Mouse (Mus musculus) cerebellum, adult 2 months (tissue): ENCODE data around the gene Vps52. TPM values are rescaled to one million over a fixed set of nuclear protein-coding genes. Genes with fewer than 3 reads are reported as not detected.

Source experiments
- DNase-seq, 2 experiments: peaks; one replicate each; pipeline ENCODE4 v3.0.0; 2021
- H3K27ac ChIP-seq: fragments of 200-500 bp; 2 replicates; pipeline ENCODE4 v1.5.1; 2012; ENCODE audit warnings: low read length, control low read depth, inconsistent platforms; ENCODE audit not compliant: insufficient read depth
- H3K27me3 ChIP-seq: fragments of 200-500 bp; 2 replicates; pipeline ENCODE4 v1.6.1; 2012; ENCODE audit warnings: inconsistent platforms, mild to moderate bottlenecking, low read length, moderate library complexity; ENCODE audit not compliant: control insufficient read depth, insufficient read depth
- H3K4me1 ChIP-seq: fragments of 200-500 bp; 2 replicates; pipeline ENCODE4 v1.6.1; 2011; ENCODE audit warnings: low read length; ENCODE audit not compliant: control insufficient read depth, insufficient read depth
- H3K4me3 ChIP-seq: fragments of 200-500 bp; replicated peaks from 2 replicates; pipeline ENCODE3; 2011; ENCODE audit warnings: mild to moderate bottlenecking, low read depth, low read length, control low read depth; ENCODE audit not compliant: insufficient read depth
- CTCF ChIP-seq: fragments of 200-500 bp; IDR thresholded peaks from 2 replicates; pipeline ENCODE4 v1.5.1; 2011; ENCODE audit warnings: low read depth, mild to moderate bottlenecking, control low read depth, low read length, moderate library complexity, borderline replicate concordance; ENCODE audit not compliant: insufficient read depth
- POLR2A ChIP-seq: fragments of 200-500 bp; IDR thresholded peaks from 2 replicates; pipeline ENCODE4 v1.6.1; 2011; ENCODE audit warnings: low read length, control low read depth, borderline replicate concordance; ENCODE audit not compliant: insufficient read depth
- WGBS: fragments of 180-500 bp; shearing (Covaris S2); methylation state at CpG from one replicate; pipeline ENCODE4 v1.1.7; 2018; 5-methylcytosine and 5-hydroxymethylcytosine counted together
- polyA plus RNA-seq: library from polyadenylated mRNA; depleted of rRNA; stranded (reverse); fragments of >200 nt; gene quantifications from 2 replicates; pipeline ENCODE4 v1.2.3, GENCODE M21; 2012

Gene Vps52
- polyA plus RNA-seq, 1 experiment: 73.5 TPM

GRCm38 (mm10) chr17:33911813-33912414 is 43.7 kb upstream of the Vps52 start:
- 84% methylated on average over 28 of the region's 28 CpGs for WGBS
- H3K4me3 ChIP-seq: no peak overlapping the region
- no peak overlapping the region for H3K27ac ChIP-seq
- DNase-seq: peak in 1 of 2 experiments; percentile 28
- no peak for TF ChIP-seq POLR2A
- TF ChIP-seq CTCF: no peak
- no peaks in the 10 kb centered on the region for H3K27me3 ChIP-seq
- peaks cover 2% of the 10 kb centered on the region for H3K4me1 ChIP-seq

DNA sequence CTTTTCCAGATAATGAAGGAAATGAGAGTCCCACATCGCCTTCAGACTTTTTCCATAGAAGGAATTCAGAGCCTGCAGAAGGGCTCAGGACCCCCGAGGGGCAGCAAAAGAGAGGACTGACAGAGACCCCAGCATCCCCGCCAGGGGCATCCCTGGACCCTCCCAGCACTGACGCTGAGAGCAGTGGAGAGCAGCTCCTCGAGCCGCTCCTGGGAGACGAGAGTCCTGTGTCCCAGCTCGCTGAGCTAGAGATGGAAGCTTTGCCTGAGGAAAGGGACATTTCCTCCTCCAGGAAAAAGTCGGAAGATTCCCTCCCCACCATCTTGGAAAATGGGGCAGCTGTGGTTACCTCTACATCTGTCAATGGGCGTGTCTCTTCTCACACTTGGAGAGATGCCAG is 42.3 kb upstream of the Vps52 start:
- Histone ChIP-seq H3K4me3 (no peak overlapping the region), H3K27me3 (no peaks in the 10 kb centered on the region), H3K27ac (no peak overlapping the region), H3K4me1 (peaks cover 7% of the 10 kb centered on the region)
- peak in 1 of 2 experiments; percentile 11 for DNase-seq
- WGBS: 75% methylated on average over 10 of the region's 10 CpGs
- TF ChIP-seq POLR2A (no peak), CTCF (no peak)

GRCm38 (mm10) chr17:33913905-33914304 is 41.7 kb upstream of the Vps52 start:
- H3K4me1 ChIP-seq: peaks cover 9% of the 10 kb centered on the region
- TF ChIP-seq POLR2A: no peak
- no peak for TF ChIP-seq CTCF
- H3K4me3 ChIP-seq: no peak overlapping the region
- H3K27me3 ChIP-seq: no peaks in the 10 kb centered on the region
- WGBS: 88% methylated on average over 8 of the region's 8 CpGs
- no peak overlapping the region for H3K27ac ChIP-seq
- DNase-seq: peak in 1 of 2 experiments; percentile 17

GRCm38 (mm10) chr17:33914969-33915391 is 40.6 kb upstream of the Vps52 start:
- no peak overlapping the region for H3K27ac ChIP-seq
- peak in 1 of 2 experiments; percentile 28 for DNase-seq
- 57% methylated on average over 13 of the region's 13 CpGs for WGBS
- TF ChIP-seq CTCF (no peak), POLR2A (no peak)
- H3K4me3 ChIP-seq: no peak overlapping the region
- H3K4me1 ChIP-seq: peaks cover 11% of the 10 kb centered on the region
- H3K27me3 ChIP-seq: no peaks in the 10 kb centered on the region

- Histone ChIP-seq H3K27ac (no peak within 1 kb of the TSS), H3K27me3 (no peaks in the 10 kb centered on the region), H3K4me3 (peak within 1 kb of the TSS; percentile 68), H3K4me1 (peaks cover 11% of the 10 kb centered on the region)
- DNase-seq: peak; percentile 98 to 99
- TF ChIP-seq CTCF (no peak), POLR2A (no peak)
- under 1% methylated on average over 34 of the region's 34 CpGs for WGBS
These were observed 39.9 kb upstream of the Vps52 start, which contains the start of the genes Tapbp and Zbtb22 for GRCm38 (mm10) chr17:33915671-33916250. Tapbp (plus strand) TSS chr17:33915899. Zbtb22 (plus strand) TSS chr17:33915904.

- Histone ChIP-seq H3K27me3 (no peaks in the 10 kb centered on the region), H3K27ac (no peak overlapping the region), H3K4me1 (peaks cover 11% of the 10 kb centered on the region), H3K4me3 (peak overlapping the region; percentile 68)
- peak in 1 of 2 experiments; percentile 57 for DNase-seq
- 1% methylated on average over 15 of the region's 20 CpGs for WGBS
- no peak for TF ChIP-seq CTCF
- TF ChIP-seq POLR2A: no peak
These were observed 39.3 kb upstream of the Vps52 start for GRCm38 (mm10) chr17:33916294-33916693.

DNA sequence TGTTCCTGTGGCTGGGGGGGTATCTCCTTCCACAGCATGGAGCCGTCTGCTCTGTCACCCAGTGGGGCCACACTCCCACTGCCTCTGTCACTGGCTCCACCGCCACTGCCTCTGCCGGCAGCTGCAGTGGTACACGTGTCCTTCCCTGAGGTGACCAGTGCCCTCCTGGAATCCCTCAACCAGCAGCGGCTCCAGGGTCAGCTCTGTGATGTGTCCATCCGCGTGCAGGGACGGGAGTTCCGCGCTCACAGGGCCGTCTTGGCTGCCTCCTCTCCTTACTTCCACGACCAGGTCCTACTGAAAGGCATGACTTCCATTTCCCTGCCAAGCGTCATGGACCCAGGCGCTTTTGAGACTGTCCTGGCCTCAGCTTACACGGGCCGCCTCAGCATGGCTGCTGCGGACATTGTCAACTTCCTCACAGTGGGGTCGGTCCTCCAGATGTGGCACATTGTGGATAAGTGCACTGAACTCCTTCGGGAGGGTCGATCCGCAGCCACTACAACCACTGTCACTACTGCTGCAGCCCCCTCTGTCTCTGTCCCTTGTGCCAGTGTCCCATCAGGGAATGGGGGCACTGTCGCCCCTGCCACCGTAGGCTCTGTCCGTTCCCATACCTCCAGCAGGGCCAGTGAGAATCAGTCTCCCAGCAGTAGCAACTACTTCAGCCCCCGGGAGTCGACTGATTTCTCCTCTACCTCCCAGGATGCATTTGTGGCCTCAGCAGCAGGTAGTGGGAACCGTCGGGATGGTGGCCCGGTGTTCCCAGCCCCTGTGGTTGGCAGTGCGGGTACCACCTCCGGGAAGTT is 38.6 kb upstream of the Vps52 start:
- Histone ChIP-seq H3K4me1 (peaks cover 11% of the 10 kb centered on the region), H3K27me3 (no peaks in the 10 kb centered on the region), H3K27ac (no peak overlapping the region), H3K4me3 (peak overlapping the region; percentile 68)
- TF ChIP-seq CTCF (no peak), POLR2A (no peak)
- DNase-seq: peak in 1 of 2 experiments; percentile 42
- whole genome bisulfite sequencing: 56% methylated on average over 31 of the region's 31 CpGs
